Mouse (Mus musculus) common myeloid progenitor, adult 5-6 weeks (primary cell): Measurements from ENCODE around the gene Slc7a1. TPM values are rescaled to one million over a fixed set of nuclear protein-coding genes. Genes with fewer than 3 reads are reported as not detected.

Source experiments
- ATAC-seq: replicated peaks from 2 replicates; pipeline ENCODE4 v1.8.0; 2016; ENCODE audit warnings: low read depth, mild to moderate bottlenecking, moderate TSS enrichment, inconsistent platforms; ENCODE audit not compliant: poor library complexity, severe bottlenecking
- total RNA-seq: library from RNA; stranded (forward); fragments of 200-1000, 187-1606 nt; gene quantifications from 2 replicates; pipeline ENCODE4 v1.2.3, GENCODE M21; 2017

Gene Slc7a1
- total RNA-seq, 1 experiment from 2014 or later: 30.3 TPM

- no peak for ATAC-seq
Observed at GRCm38 (mm10) chr5:148397418-148397817, 2.3 kb downstream of the Slc7a1 start.

- ATAC-seq: no peak
Observed at GRCm38 (mm10) chr5:148393316-148393715, 6.4 kb downstream of the Slc7a1 start.

GRCm38 (mm10) chr5:148392831-148393230 lies 6.9 kb downstream of the Slc7a1 start:
- ATAC-seq: no peak

GRCm38 (mm10) chr5:148389007-148389970 lies 10.4 kb downstream of the Slc7a1 start:
- ATAC-seq: peak; percentile 70

- peak; percentile 39; the same call in 1 of the 2 replicates for ATAC-seq
Observed at GRCm38 (mm10) chr5:148388251-148389006, 11.3 kb downstream of the Slc7a1 start.

GRCm38 (mm10) chr5:148387820-148388219 lies 11.9 kb downstream of the Slc7a1 start:
- no peak for ATAC-seq

GRCm38 (mm10) chr5:148386471-148386870 lies 13.2 kb downstream of the Slc7a1 start:
- no peak for ATAC-seq

GRCm38 (mm10) chr5:148384501-148385055 lies 15.1 kb downstream of the Slc7a1 start:
- ATAC-seq: no peak

GRCm38 (mm10) chr5:148383841-148384500 lies 15.7 kb downstream of the Slc7a1 start:
- ATAC-seq: no peak

GRCm38 (mm10) chr5:148381083-148381482 lies 18.6 kb downstream of the Slc7a1 start:
- no peak for ATAC-seq

- no peak for ATAC-seq
Observed at GRCm38 (mm10) chr5:148380246-148380504, 19.5 kb downstream of the Slc7a1 start.

- ATAC-seq: peak; percentile 93
Observed at GRCm38 (mm10) chr5:148379455-148380245, 20.1 kb downstream of the Slc7a1 start.

GRCm38 (mm10) chr5:148378707-148379106 lies 21.0 kb downstream of the Slc7a1 start:
- ATAC-seq: no peak

- ATAC-seq: no peak
Observed at GRCm38 (mm10) chr5:148378232-148378508, 21.5 kb downstream of the Slc7a1 start.

- no peak for ATAC-seq
Observed at GRCm38 (mm10) chr5:148377439-148378231, 22.1 kb downstream of the Slc7a1 start.

GRCm38 (mm10) chr5:148376358-148376757 lies 23.3 kb downstream of the Slc7a1 start:
- no peak for ATAC-seq

GRCm38 (mm10) chr5:148375480-148375879 lies 24.2 kb downstream of the Slc7a1 start:
- ATAC-seq: no peak

GRCm38 (mm10) chr5:148373092-148373685 lies 26.5 kb downstream of the Slc7a1 start:
- ATAC-seq: no peak
